Mouse (Mus musculus) liver, postnatal 0 days (tissue): ENCODE measurements around the gene Dab1. TPM values are rescaled to one million over a fixed set of nuclear protein-coding genes. Genes with fewer than 3 reads are reported as not detected.

Experiments
- ATAC-seq: fragments of 200-750 bp; cut with Nextera tagmentation; 2 replicates; pipeline ENCODE4 v1.8.0; 2017; ENCODE audit warnings: mild to moderate bottlenecking, moderate library complexity
- DNase-seq: peaks from one replicate; pipeline ENCODE4 v3.0.0-alpha.2; 2016
- H3K27ac ChIP-seq: fragments of 300-500 bp; sonication (generic); 2 replicates; pipeline ENCODE4 v1.5.1; 2014; ENCODE audit warnings: antibody characterized with exemption, moderate library complexity, mild to moderate bottlenecking, low read depth
- H3K27me3 ChIP-seq: fragments of 300-500 bp; sonication (generic); 2 replicates; pipeline ENCODE4 v1.6.1; 2014; ENCODE audit warnings: low read length, control low read depth, mixed read lengths; ENCODE audit not compliant: insufficient read depth
- H3K36me3 ChIP-seq: fragments of 300-500 bp; sonication (generic); replicated peaks from 2 replicates; pipeline ENCODE4 v1.6.1; 2014; ENCODE audit warnings: mild to moderate bottlenecking, control low read depth, low read length, moderate library complexity, mixed read lengths; ENCODE audit not compliant: insufficient read depth
- H3K4me1 ChIP-seq: fragments of 300-500 bp; sonication (generic); 2 replicates; pipeline ENCODE4 v1.6.1; 2014; ENCODE audit warnings: antibody characterized with exemption, mild to moderate bottlenecking, control low read depth; ENCODE audit not compliant: insufficient read depth
- H3K4me2 ChIP-seq: fragments of 300-500 bp; sonication (generic); 2 replicates; pipeline ENCODE4 v1.6.1; 2014; ENCODE audit warnings: low read depth, mild to moderate bottlenecking, low read length, moderate library complexity, mixed read lengths
- H3K4me3 ChIP-seq: fragments of 300-500 bp; sonication (generic); 2 replicates; pipeline ENCODE4 v1.5.1; 2014; ENCODE audit warnings: low read depth, low read length
- H3K9ac ChIP-seq: fragments of 300-500 bp; sonication (generic); replicated peaks from 2 replicates; pipeline ENCODE4 v1.6.1; 2014; ENCODE audit warnings: mild to moderate bottlenecking, moderate library complexity
- H3K9me3 ChIP-seq: fragments of 300-500 bp; sonication (generic); 2 replicates; pipeline ENCODE4 v1.6.1; 2016; ENCODE audit warnings: mild to moderate bottlenecking, control low read depth, low read length, mixed read lengths
- CTCF ChIP-seq: sonication (generic); IDR thresholded peaks from 2 replicates; pipeline ENCODE4 v1.5.1; 2016; ENCODE audit warnings: antibody characterized with exemption, low read depth
- EP300 ChIP-seq: IDR thresholded peaks from 2 replicates; pipeline ENCODE4 v1.6.1; 2016; ENCODE audit warnings: antibody characterized with exemption, low read depth, mild to moderate bottlenecking
- WGBS: fragments of 180-500 bp; shearing (Covaris S2); extraction: QIAGEN DNeasy Blood & Tissue Kit; methylation state at CpG from one replicate; pipeline ENCODE4 v1.1.7; 2014; ENCODE audit not compliant: insufficient replicate concordance; 5-methylcytosine and 5-hydroxymethylcytosine counted together
- polyA plus RNA-seq: library from polyadenylated mRNA; unstranded; fragments of >200 nt; fragmentation: Nextera tagmentation; extraction: Ambion mirVana; gene quantifications from 2 replicates; pipeline ENCODE4 v1.2.1, GENCODE M21; 2015

The Dab1 gene
- polyA plus RNA-seq, 1 experiment from 2014 or later = 1.1 TPM

GRCm38 (mm10) chr4:104666831-104667551 lies 1047.8 kb downstream of the Dab1 start:
- no peak overlapping the region for H3K27ac ChIP-seq
- H3K27me3 ChIP-seq = no peaks in the 10 kb centered on the region
- H3K9me3 ChIP-seq = no peaks in the 10 kb centered on the region
- H3K4me3 ChIP-seq = no peak overlapping the region
- no peaks in the 10 kb centered on the region for H3K36me3 ChIP-seq
- DNase-seq = no peak
- no peak for TF ChIP-seq EP300
- TF ChIP-seq CTCF = no peak
- ATAC-seq = no peak
- no peak overlapping the region for H3K9ac ChIP-seq
- H3K4me2 ChIP-seq = no peak overlapping the region
- H3K4me1 ChIP-seq = 0 out of 2 replicates have a peak, but pooled peaks cover 2% of the 10 kb centered on the region
- 77% methylated on average over 10 of the region's 10 CpGs for WGBS

DNA sequence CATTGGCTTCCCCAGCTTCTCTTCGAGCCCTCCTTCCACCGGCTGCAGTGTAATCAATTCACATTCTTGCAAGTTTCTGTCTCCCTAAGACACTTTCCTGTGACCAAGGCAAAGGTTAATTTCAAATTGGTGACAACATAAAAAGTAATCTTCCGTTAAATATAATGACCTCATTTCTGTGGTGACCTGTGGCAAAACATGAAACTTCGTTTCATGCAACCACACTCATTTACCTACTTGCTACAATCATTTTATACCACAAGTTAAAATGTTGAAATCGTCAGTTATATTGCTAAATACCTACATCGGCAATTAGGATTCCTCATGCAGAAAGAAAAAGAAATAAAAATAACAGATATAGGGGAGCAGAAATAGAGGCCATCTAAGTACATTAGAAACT lies 1048.9 kb downstream of the Dab1 start:
- DNase-seq (no peak), ATAC-seq (no peak)
- no peak overlapping the region for H3K27ac ChIP-seq
- no peak for TF ChIP-seq EP300
- TF ChIP-seq CTCF = no peak
- H3K9ac ChIP-seq = no peak overlapping the region
- H3K4me3 ChIP-seq = no peak overlapping the region
- no peaks in the 10 kb centered on the region for H3K27me3 ChIP-seq
- H3K36me3 ChIP-seq = no peaks in the 10 kb centered on the region
- WGBS = 66% methylated on average over 6 of the region's 6 CpGs
- 0 out of 2 replicates have a peak, but pooled peaks cover 2% of the 10 kb centered on the region for H3K4me1 ChIP-seq
- no peaks in the 10 kb centered on the region for H3K9me3 ChIP-seq
- no peak overlapping the region for H3K4me2 ChIP-seq

DNA sequence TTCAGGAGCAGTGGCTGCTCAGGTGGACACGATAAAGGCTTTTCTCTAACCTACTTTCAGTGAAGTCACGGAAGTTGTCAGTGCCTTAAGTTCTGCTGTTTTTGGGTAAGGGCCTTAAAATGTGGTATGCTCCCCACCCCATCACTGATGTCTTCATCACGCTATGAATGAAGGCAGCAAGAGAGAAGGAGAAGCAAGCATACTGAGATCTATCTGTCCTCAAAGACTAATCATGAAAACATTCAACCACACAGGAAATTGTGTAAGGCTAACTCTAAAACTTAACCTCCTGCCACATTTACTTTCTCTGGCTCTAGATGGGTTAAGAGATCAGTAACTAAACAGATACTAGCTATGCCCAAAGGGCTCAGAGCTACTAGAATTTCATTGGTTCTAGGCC lies 1050.2 kb downstream of the Dab1 start:
- 59% methylated on average over 3 of the region's 3 CpGs for WGBS
- H3K4me3 ChIP-seq = no peak overlapping the region
- H3K9ac ChIP-seq = no peak overlapping the region
- TF ChIP-seq EP300 (no peak), CTCF (no peak)
- H3K36me3 ChIP-seq = no peaks in the 10 kb centered on the region
- no peaks in the 10 kb centered on the region for H3K9me3 ChIP-seq
- H3K4me2 ChIP-seq = no peak overlapping the region
- no peak for DNase-seq
- H3K27ac ChIP-seq = no peak overlapping the region
- no peaks in the 10 kb centered on the region for H3K27me3 ChIP-seq
- ATAC-seq = no peak
- H3K4me1 ChIP-seq = 0 out of 2 replicates have a peak, but pooled peaks cover 2% of the 10 kb centered on the region

GRCm38 (mm10) chr4:104670741-104671140 lies 1051.6 kb downstream of the Dab1 start:
- Histone ChIP-seq H3K4me1 (0 out of 2 replicates have a peak, but pooled peaks cover 2% of the 10 kb centered on the region), H3K4me2 (no peak overlapping the region), H3K9ac (no peak overlapping the region), H3K9me3 (no peaks in the 10 kb centered on the region), H3K36me3 (no peaks in the 10 kb centered on the region), H3K4me3 (no peak overlapping the region), H3K27me3 (no peaks in the 10 kb centered on the region), H3K27ac (no peak overlapping the region)
- no peak for TF ChIP-seq EP300
- no peak for TF ChIP-seq CTCF
- ATAC-seq = no peak
- no peak for DNase-seq

DNA sequence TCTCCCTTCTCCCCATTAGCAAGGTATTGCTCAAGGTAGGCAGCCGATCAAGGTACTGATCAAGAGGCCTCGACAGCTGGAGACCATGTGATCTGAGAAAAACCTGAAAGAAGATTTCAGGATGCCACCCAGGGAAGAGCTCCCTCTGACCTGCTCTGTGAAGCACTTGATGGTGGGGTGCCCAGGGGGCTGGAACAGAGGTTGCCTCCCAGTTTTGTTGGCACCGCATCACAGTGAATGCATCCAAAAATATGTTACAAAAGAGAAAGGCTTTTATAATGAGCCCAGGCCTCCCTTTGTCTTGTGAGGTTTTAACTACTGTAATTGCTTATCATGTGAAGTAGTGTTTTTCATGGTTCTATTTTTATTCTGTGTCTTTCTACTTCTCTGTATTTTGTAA lies 1054.2 kb downstream of the Dab1 start:
- H3K36me3 ChIP-seq = no peaks in the 10 kb centered on the region
- no peak overlapping the region for H3K4me2 ChIP-seq
- ATAC-seq (no peak), DNase-seq (no peak)
- H3K4me3 ChIP-seq = no peak overlapping the region
- 71% methylated on average over 3 of the region's 3 CpGs for WGBS
- H3K9me3 ChIP-seq = no peaks in the 10 kb centered on the region
- no peaks in the 10 kb centered on the region for H3K27me3 ChIP-seq
- no peak overlapping the region for H3K27ac ChIP-seq
- no peaks in the 10 kb centered on the region for H3K4me1 ChIP-seq
- no peak overlapping the region for H3K9ac ChIP-seq
- TF ChIP-seq CTCF (no peak), EP300 (no peak)

GRCm38 (mm10) chr4:104674706-104675105 lies 1055.5 kb downstream of the Dab1 start:
- Histone ChIP-seq H3K9ac (no peak overlapping the region), H3K27ac (no peak overlapping the region), H3K4me3 (no peak overlapping the region), H3K4me2 (no peak overlapping the region), H3K27me3 (no peaks in the 10 kb centered on the region), H3K4me1 (no peaks in the 10 kb centered on the region), H3K9me3 (no peaks in the 10 kb centered on the region), H3K36me3 (no peaks in the 10 kb centered on the region)
- 65% methylated on average over 5 of the region's 5 CpGs for WGBS
- ATAC-seq (no peak), DNase-seq (no peak)
- TF ChIP-seq EP300 (no peak), CTCF (no peak)
